Mouse (Mus musculus): ENCODE results near the gene Asap2.

The Asap2 gene

GRCm38 (mm10) chr12:21264970-21265369, 274.7 kb downstream of the Asap2 start:
- DNase-seq (ENCODE audit: low spot score in 2 of 2) = no peak

- DNase-seq (ENCODE audit: low spot score in 2 of 2) = no peak
Observed at GRCm38 (mm10) chr12:21265501-21265900, 275.2 kb downstream of the Asap2 start.

DNA sequence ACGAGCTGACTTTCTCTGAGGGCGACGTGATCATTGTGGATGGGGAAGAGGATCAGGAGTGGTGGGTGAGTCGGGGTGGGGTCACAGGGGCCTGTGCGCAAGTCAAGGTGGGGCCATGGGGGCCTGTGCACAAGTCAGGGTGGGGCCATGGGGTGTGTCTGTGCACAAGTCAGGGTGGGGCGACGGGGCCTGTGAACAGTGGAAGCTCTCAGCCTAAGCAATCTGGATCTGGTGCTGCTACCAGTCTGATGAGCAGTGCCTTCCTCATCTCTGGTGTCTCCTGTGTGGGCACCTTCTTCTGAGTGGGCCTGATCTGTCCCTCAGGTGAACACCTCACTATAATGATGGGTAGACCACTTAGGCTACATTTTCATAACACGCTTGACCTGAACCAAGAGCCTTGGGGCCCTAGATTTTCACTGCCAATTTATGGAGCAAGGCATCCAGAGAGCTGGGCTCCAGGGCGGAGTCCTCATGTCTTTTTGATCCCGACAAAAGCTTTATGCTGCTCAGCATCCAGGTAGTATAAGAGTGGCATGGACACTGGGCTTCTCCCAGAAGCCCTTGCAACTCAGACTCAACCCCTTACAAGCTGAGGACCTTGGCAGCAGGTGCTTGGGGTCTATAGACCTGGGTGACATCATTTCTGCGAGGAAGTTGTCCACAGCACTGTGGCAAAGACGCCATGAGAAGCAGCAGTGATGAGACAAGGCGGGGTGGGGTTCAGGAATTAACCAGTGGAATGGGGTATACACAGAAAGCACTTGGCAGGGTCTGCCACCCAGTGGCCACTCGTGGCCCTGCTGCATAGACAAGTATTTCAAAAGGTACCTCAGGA, 275.9 kb downstream of the Asap2 start:
- DNase-seq (ENCODE audit: low spot score in 2 of 2) = peak in 1 of 2 experiments; percentile 33

- DNase-seq (ENCODE audit: low spot score in 2 of 2) = no peak
Observed at GRCm38 (mm10) chr12:21266784-21267098, 276.5 kb downstream of the Asap2 start.

DNA sequence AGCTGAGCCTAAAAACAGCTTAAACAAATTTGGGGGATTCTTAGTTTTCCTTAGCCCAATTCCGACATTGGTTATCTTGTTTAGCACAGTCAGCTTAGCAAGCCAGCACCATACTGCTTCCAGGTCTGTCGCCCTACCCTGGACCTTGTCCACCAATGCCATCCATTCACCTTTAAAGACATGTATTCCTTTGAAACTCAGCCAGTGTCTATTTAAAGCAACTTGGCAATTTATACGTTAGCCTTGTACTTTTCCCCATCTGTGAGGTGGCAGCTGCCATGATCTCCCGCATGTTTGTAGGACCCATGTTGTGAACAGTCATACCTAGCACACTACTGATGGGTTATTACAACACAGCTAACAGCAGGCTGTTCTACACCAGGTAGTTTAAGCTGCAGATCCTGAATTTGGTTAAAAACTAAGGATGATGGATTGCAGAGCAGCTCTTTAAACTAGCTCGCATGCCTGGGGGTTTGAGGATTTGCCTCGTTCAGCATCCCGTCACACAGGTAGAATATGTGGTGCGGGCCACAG, 277.9 kb downstream of the Asap2 start:
- DNase-seq (ENCODE audit: low spot score in 2 of 2) = no peak

- no peak for DNase-seq (ENCODE audit: low spot score in 2 of 2)
Observed at GRCm38 (mm10) chr12:21274446-21274845, 284.2 kb downstream of the Asap2 start.

DNA sequence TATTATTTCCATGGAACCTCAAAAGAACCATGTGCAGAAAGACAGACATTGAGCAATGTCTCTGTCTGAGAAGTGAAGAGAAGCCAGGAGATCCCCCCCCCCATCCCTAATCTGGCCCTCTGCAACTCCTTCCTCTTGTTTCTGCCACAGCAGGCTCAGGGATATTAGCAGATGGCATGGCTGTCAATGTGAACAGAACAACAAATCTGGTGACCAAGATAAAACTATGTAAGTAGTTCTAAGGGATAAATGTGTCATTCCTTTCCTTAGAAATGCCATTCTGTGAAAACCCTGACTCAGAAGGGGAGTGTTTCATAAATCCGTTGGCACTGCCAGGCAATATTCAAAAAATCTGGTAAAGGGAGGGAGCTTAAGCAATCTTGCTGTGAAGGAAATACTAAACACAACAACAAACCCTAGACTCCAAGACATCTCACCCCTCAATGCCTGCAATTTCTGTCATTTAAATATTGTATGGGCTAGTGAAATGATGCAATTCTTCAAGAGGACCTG, 287.1 kb downstream of the Asap2 start:
- no peak for DNase-seq (ENCODE audit: low spot score in 2 of 2)

GRCm38 (mm10) chr12:21284761-21285441, 294.6 kb downstream of the Asap2 start, which contains the start of gene Cpsf3:
Gene Cpsf3 (plus strand): TSS chr12:21285391.
- no peak for DNase-seq (ENCODE audit: low spot score in 2 of 2)

DNA sequence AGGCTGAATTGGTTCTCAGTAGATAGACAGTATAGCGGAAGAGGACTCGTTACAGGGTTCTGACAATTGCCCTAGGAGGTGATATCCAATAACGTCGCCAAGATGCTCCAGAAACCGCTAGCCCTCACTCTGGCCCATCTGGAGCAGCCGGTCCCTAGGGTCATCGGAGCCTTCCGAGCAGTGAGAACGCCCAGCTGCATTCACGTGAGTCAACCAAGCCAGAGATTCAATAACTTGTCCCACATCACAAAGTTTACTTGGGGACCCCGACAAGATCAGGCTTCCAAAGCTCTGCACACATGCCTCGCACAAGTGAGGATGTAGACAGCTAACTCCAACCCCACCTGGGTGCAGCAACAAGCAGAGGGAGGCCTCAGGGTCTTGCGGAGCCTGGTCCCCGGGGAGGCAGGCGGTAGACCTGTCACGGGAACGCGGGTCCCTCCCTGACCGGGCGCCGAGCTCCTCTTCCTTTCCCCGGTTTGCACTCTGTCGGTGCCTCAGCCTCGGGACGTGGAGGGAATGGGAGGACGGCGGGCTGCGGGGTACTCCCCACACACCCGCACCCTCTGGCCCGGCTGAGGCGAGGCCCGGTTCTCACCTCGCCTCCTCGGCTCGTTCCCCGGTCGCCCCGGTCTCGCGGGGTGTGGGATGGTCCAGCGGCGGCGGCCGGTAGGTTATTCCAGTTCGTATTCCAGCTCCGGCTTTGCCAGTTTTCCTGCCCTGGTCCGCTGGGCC, 295.4 kb downstream of the Asap2 start:
- DNase-seq (ENCODE audit: low spot score in 2 of 2) = peak in 1 of 2 experiments; percentile 99

DNA sequence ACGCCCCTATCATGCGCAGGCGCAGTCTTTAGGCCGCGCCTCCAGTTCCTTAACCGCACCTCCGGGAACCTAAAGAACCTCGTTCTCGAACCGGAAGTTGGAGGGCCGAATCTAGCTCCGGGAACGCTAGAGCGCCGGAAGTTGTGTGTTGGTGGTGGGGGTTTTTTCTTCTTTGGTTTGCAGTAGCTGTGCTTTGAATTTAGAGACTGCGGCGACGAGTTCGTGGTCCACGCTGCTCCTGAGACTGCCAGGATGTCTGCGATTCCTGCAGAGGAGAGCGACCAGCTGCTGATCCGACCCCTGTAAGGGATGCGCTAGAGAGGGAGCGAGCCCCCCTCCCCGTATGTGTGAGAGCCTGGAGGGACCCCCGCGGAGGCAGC, 296.0 kb downstream of the Asap2 start, which contains the start of gene Itgb1bp1:
Itgb1bp1 (minus strand) TSS at position 42 of the 380 bp plus-strand sequence.
- DNase-seq (ENCODE audit: low spot score in 2 of 2) = peak in 1 of 2 experiments; percentile 97

- DNase-seq (ENCODE audit: low spot score in 2 of 2) = no peak
Observed at GRCm38 (mm10) chr12:21286712-21287650, 296.7 kb downstream of the Asap2 start.

GRCm38 (mm10) chr12:21288716-21289395, 298.6 kb downstream of the Asap2 start:
- DNase-seq (ENCODE audit: low spot score in 2 of 2) = no peak

DNA sequence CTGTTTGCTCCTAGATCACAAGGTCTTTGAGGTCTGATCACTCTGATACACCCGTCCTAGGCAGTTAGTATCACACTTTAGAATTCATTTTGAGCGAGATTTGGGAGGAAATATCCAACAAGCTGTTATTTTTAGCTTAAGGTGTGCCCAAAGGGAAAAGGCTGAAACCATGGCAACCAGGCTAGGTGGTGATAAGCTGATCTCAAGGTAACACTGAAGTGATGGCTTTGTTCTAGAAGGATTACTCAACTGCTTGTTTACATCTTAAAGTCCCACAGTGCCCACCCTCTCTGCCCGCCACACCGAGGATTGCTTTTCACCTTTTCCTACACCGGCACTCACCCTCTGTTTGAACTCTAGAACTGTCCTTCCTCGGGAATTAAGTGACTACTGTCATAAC, 299.4 kb downstream of the Asap2 start:
- no peak for DNase-seq (ENCODE audit: low spot score in 2 of 2)

DNA sequence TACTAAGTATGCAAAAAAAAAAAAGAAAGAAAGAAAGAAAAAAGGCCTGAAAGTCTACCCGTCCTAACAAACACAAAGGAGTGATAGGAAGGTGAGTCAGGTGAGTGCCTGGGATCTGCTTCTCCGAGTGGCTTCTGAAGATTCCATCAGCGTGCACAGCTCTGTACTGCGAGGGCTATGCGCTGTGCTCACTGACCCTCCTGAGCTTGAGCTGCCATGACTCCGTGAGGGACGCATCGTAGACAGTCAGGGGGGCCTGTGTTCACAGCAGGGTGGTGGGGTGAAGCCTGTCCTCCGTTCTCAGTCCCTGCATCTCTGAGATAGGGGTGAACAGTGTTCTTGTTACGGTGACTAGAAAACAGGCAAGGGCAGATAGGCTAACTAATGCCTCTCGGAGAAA, 308.6 kb downstream of the Asap2 start:
- DNase-seq (ENCODE audit: low spot score in 2 of 2) = no peak

GRCm38 (mm10) chr12:21301324-21301723, 311.1 kb downstream of the Asap2 start:
- DNase-seq (ENCODE audit: low spot score in 2 of 2) = no peak

DNA sequence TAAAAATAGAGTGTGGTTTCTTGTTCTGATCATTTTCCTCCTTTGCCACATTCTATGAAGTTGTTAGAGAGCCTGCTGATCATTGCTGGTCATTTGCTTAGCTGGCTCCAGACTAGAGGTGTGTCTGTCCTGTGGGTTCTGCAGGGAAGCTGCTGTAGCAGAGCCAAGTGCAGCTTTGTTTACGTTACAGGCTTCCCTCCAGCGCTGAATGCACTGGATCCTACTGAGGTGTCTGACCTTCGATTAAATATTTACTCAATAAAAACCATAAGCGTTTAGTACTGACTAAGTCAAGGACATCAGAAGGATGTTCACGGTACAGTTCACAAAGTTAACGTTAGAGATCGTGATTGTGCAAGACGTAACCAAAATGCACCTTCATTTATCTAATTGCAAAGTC, 311.7 kb downstream of the Asap2 start:
- DNase-seq (ENCODE audit: low spot score in 2 of 2) = no peak

DNA sequence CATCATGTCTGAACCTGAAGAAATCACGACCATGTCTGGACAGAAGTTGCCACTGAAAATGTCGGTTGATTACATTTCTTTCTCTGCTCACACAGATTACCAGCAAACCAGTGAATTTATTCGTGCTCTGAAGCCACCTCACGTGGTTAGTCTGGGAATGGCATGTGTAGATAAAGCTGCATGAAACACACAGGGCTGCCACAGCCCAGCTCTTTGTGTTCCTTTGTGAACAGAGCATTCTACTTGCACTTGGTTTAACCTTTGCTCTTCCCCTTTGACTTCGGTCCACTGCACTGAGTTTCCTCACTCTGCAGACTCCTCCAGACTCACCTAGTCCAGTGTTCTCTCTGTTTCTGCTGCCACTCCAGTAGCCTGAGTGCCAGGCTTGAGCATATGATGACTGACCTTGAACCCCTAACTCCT, 312.1 kb downstream of the Asap2 start:
- no peak for DNase-seq (ENCODE audit: low spot score in 2 of 2)

DNA sequence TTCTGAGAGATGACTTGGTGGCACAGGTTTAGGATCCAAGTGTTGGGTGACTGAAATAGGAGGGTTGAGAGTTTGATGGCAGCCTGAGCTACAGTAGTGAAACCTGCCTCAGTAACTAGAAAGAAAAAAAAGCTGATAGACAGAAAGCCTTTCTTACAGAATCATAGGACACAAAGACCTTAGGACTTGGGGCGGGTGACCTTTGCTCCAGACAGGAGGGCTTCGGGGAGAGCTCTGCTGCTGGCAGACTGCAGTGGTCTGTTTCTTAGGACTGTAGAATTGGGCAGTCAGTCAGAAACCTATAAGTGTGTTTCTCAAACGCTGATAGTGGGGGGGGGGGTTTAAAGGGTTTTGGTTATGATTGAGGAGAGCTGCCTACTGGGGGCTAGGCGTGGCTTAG, 315.5 kb downstream of the Asap2 start:
- DNase-seq (ENCODE audit: low spot score in 2 of 2) = no peak

DNA sequence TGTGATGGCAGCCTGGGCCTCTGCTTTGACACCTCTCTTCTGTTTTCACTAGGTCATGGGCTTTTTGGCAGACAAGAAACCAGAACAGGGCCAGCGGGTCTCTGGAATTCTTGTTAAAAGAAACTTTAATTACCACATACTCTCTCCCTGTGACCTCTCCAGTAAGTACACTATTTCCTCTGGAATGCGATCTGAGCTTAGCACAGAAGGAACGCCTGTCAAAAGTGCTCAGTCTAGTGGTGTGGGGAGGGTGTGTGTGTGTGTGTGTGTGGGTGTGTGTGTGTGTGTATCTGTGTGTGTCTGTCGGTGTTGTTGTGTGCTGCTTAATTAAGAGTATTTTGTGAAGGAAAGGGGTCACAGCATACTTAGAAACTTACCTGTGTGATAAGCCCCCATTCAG, 316.5 kb downstream of the Asap2 start:
- DNase-seq (ENCODE audit: low spot score in 2 of 2) = no peak

DNA sequence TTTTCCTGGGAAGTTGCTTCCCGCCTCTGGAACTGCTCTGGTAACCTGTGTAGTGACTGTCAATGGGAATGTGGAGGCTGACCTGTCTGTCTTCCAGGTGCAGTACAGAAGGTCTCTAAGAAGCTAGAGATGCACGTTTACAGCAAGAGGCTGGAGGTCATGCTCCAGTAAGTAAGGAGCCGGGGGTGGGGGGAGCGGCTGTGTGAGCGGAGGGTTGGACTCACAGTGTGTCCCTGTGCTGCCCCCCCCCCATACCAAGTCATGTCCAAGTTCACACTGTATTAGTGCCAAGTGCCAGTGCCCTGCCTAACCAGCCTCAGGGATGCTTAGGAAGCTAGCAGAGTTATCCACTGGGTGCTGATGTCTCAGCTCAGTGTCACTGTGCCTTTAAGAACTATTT, 321.9 kb downstream of the Asap2 start:
- DNase-seq (ENCODE audit: low spot score in 2 of 2) = no peak

All from urinary bladder, adult 18-20 months (tissue).